Mouse (Mus musculus) spleen, postnatal 4 days (tissue): ENCODE results near the gene Rai2.
"Not testable (repeated sequence)": the region's sequence is repeated elsewhere in the genome, so short reads cannot be mapped to it uniquely, and the experiment has no call there.

ENCODE experiments used
- DNase-seq, 2 experiments: peaks; one replicate each; pipeline ENCODE4 v3.0.0; 2022; ENCODE audit warnings: low spot score in 2 of 2

Rai2 gene

DNA sequence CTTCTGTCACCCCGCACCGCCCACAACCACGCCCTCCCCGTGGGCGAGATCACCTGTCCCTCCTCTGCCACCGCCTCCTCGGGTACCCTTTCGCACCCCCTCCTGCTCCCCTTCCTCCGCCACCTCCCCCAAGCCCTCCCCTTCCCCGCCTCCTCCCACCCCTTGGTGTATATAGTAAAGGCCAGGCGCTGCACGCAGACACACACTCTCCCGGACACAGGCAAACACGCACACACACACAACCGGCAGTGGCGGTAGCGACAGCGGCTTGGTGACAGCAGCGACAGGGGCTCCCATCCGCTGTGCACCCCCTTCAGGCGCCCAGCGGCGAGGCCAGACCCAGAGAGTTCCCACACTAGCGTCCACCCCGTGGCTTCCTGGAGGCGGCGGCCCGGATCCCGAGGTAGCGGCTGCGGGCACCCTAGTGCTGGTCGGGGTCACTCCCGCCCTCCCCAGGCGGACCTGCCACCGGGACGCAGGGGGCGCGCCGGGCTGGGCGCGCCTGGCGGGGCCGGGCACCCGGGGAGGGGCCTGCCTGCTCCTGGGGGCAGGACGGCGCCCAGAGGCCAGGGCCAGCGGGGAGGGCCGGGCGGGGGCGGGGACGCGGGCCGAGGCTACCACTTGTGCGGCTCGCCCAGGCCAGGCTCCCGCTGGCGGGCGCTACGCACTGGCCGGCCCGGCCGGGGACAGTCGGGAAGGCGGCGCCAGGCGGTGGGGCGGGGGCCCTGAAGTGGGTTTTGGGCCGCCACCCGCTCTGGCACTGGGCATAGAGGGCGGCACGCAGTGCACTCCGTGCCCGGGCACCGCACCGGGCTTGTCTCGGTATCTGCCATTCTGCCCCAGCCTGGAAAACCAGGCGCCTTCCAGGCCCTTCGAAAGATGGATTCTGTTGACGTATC, at the start of gene Rai2:
Gene Rai2, plus strand, starts transcription at position 205 of the 899 bp plus-strand sequence.
- DNase-seq, result no peak

DNA sequence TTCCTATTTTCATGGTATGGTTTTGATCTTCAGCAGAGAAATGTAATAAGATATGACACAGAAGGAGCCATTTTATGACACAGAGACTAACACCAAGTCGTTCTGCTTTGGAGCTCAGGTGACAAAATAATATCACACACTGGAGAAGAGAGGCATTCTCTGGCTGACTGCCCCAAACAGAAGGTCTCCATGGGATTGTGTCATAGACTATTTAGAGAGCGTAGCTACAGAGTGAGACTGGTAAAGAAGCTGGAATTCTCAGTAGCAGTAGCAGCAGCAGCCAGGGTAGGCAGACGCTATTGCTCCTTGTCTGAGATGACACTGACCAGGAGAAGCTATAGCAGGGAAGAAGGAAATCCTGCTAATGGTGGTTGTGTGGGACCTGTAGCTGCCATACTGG, 27.5 kb upstream of the Rai2 start:
- no peak for DNase-seq

DNA sequence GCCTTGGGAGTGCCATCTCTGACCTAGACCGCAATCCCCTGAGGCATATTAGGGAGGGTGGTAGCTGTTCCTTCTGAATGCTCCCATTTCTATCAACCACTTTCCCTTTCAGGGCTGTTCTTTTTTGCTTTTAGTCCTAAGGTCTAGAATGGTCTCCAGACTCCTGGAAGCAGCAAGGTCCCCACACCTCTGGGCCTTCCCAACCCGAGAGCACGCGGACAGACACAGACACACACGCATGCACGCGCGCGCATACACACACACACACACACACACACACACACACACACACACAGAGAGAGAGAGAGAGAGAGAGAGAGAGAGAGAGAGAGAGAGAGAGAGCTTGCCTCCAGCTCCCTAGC, 385 bp upstream of the Rai2 start:
- DNase-seq, result no peak

DNA sequence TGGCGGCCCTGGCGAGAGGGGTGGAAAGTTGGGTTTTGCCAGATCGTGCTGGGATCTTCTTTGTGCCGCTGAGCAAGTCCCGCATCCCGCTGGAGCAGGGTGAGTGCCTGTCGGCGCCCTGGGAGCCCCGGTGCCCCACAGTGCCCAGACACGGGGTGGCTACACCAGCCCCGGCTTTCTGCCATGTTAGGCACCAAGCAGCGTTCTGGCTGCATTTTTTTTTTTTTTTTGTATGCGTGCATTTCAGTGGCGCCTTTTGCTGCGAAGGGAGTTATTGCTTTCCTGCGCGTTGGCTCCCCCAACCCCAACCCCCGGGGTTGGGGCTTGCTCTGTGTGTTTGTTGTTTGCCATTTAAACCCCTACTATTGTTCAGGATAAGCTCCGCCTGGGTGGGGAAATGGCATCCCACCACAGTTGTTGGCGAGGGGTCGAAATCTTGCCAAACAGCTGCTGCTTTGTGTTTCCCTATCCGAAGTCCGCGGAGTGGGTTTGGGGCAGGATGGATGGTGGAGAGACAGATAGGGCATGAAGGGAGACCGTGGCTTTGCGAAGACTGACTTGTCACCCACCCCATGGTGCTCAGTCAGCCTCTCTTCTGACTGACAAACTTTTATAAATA, 1.0 kb downstream of the Rai2 start:
- no peak for DNase-seq

DNA sequence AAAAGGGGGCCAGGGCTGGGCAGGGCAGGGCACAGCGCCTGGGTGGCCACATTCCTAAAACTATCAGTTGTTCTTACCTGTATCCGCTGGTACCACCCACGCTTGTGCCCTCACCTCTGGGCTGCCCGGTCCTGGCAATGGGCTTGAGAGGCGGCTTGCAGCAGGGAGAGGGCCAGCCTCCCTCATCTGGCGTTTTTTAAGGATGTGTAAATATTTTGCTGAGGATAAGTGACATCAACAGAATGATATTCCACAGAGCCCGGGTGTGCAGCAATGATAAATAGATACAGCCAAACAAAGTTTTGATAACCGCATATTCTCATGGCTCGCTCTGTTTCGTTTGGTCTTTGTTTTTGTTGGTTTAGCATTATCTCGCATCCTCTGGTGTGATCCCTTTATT, 1.7 kb downstream of the Rai2 start:
- DNase-seq, result no peak

DNA sequence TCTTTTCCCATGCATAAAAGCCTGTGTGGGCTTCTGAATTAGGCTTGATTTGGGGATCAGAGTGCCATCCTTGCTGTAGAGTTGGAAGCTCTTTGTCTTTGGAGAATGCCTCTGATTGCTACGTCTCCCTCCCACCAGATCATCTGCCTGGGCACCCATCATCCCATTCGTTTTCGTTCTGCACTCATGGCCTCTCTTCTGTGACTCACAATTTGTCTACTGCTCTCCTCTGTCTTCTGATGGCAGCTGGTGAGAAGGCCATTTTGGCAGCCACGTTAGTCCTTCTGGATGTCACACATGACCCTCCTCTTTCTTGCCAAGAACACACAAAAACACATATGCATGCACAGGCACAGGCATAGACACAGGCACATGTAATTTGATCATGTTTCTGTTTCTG, 4.2 kb downstream of the Rai2 start:
- no peak for DNase-seq

DNA sequence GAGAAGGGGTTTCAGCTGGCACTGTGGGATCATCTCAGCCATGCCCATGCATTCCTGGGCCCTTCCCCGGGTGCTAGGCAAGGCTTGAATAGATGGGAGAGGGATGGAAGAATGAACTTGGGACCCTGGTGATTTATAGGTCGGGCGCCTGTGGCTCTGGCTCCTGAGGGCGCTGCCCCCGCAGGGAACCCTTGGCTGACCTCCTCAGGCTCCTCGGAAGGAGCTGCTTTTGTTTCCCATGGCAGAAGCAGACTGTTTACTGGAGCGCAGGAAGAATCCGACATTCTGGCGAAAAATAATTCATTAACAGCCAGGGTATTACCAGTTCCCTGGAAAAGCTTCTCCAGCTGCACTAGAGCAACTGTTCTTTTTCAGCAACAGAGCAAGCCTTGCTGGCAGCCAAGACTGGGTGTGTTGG, 6.5 kb downstream of the Rai2 start:
- no peak for DNase-seq

DNA sequence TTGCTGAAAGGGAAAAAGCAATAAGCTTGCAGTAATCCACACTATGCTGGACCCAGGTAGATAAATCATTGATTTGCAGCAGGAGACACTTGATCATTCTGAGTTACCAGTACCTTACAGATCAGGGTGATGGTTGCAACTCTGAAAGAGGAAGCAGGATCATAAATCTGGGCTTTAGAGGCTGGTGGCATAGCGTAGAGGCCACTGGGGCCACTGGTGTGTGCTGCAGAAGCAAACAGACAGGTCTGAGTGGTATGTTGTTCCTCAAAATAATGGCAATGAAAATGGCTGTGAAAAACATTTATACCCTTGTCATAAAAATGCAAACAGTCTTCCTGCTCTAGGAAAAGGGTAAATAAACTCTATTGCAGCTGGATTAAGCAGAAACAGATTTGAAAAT, 9.4 kb downstream of the Rai2 start:
- no peak for DNase-seq

DNA sequence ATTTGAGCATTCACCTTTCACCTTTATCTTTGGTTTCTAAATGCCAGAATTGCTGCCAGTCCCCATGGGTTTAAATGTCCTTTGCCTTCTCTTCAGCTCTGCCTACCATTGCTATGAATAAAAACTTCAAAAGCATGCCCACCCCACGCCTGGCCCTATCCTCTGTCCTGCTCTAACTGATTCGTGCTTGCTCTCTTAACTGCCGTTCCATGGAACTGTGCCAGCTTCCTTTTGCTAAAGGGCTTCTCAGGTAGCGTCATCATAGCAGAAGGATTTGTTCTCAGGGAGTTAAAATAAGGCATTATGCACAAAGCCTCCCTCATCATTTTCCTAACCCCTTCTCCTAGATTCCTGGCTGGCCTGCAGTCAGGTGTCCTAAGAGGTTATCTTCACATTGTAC, 11.6 kb downstream of the Rai2 start:
- no peak for DNase-seq

DNA sequence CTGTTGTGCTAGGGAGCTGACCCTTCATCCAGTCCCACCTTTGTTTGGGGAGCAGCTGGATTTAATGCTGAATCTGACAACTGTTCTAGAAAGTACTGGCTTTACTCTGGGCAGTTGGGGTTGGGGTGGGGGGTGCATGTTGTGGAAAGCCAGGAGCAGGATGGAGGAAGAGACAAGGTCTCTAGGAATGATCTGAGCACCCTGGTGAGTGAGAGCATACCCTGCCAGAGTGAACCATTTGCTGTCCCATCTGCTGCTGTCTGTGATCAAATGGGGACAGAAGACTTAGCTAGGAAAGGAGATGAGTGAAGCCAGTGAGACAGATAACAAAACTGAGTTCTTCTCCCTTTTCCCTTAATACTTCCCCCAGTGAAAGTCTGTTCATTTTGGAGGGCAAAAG, 13.2 kb downstream of the Rai2 start:
- DNase-seq, result no peak

DNA sequence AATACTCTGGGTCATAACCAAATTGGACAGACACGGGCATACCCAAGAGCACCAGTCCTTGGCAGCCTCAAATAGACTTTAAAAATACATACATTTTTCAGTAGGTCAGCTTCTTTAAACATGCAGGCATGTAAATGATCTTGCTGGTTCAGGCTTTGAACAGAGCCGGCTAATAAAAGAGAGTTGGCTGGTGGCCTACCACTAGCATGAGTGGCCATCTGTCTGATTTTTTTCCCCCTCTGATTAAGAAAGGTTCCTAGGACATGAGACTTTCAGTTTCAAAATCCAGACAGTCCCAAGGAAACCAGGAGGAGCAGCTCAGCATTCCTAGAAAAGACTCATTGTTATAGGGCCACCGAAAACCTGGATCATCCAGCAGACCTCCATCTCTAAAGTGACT, 15.0 kb downstream of the Rai2 start:
- no peak for DNase-seq

DNA sequence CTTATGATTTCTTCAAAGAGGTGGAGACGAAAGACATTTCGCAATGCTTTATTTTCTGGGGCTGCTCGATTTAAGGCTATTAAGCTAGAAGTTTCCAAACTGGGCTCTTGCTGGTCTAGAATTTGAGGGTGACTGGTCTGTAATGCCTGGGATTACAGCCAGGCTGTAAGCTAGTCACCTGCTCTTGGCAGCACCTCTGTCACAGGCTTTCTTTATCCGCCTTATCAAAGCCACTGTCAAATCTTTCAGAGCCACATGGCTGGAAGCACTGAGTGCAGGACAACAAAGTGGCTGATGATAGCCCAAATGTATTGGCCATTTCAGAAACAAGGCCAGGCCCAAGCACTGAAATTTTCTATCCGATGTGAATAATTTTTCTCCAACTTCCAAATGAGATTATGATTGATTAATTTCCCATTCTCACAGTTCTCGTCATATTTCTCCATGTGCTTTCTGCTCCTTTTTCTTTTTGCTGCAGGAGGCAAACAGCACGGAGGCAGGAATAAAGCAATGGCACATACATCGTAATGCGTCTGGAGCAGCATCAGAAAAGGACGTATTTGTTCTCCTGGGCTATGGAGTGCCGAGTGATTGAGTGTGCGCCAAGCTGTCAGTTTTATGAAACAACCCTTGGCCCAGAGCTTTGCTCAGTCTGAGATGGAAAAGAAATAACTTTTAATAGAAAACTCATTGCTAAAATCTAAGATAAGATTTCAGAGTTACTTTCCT, 16.9 kb downstream of the Rai2 start:
- DNase-seq, result no peak

DNA sequence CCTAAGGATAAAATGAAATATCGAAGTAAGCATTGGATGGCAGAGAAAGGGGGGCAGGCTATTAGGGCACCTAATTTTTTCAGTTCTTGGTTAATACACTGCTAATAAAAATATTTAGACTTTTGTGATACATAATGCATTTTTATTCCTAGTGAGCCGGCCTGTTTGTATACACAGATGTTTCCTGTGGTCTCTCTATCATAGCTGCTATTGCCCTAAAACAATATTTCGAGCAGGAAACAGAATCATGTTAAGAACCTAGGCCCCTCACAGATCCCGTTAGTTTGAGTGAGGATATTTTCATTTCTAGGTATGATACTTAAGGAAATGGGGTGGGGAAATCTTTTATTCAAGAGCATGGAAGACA, 17.4 kb downstream of the Rai2 start:
- DNase-seq, result no peak

DNA sequence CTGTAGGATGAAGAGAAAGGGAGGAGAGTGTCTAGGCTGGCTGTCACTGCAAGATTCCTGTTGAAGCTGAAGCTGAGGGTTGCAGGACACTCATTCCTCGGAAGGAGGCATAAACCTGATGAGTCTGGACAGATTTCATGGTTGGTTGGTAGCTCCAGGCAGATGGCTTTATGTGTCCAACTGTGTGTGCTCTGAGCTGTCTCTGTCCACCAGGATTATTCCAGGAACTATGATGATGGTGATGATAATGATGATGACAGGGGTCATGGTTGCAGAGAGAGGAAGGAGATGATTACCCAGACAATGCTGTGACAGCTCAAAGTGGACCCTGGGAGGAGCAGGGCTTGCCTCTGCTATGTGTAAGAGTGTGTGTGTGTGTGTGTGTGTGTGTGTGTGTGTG, 22.5 kb downstream of the Rai2 start:
- DNase-seq, result no peak

DNA sequence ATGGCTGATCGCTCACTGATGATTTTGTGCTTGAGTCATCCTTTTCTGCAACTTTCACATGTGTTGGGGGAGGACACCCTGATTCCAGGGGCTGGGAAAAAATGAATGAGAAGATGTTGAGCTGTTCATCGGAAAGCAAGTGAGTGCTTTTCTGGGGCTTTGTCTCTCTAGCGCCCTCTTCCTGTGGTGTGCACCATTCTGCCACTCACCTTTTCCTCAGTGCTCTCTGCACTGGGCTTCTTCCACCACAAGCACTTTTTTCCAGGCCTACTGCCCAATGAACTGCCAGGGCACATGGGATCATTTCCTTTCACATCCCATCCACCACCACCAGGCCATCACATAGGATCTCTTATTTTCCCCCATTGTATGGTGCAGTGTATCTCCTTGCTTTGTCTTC, 26.2 kb downstream of the Rai2 start:
- DNase-seq, result no peak

DNA sequence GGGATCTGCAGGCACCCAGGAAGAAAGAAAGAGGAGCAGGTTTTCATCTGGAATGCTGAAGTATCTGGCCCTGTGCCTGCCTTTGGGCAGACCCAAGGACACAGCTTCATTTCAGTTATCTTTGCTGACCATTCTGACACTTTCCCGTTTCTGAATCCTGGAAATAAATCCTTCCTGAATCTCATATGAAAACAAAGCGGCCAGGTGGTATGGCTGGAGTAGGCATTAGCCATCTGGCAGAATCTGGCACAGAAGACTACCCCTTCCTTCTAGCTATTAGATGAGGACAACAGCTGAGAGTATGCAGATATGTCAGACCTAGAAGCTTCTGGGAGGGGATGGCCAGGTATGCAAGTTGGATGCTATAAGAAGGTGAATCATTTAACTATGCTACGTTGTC, 28.4 kb downstream of the Rai2 start:
- DNase-seq, result no peak

DNA sequence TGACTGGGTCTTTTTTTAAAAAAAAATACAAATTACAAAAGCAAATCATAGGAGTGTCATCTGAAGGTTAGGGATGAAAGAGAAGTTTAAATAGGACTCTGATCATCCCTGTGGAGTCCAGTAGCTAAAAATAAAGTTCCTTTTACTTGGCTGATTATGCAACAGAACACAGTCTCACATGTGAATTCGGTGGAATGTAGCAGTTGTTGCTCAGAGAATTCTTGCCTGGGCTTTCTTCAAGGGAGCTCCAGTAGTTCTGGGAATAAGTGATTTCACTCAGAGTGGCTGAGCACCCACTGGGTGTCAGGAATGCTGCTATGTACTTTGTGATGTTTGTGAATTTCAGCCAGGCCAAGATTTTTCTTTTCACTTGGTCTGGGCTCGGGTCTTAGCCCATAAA, 30.5 kb downstream of the Rai2 start:
- no peak for DNase-seq

DNA sequence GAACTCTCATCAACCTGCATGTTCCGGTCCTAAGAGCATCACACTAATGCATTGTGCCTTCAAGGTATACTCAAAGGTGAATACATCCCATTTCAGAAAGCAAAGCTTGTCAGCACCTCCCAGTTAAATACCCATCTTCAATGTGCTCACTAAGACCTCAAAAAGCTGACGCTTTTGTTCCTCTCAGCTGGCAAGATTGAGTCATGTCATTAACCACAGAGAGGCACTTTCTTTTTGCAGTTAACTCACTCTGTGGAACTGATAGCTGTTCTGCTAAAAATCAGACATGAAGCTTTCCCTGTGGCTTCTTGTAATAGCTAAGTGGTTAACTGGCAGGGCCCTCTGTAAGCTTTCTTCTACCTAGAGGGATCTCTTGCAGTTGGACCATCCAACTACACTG, 36.6 kb downstream of the Rai2 start:
- DNase-seq, result no peak

DNA sequence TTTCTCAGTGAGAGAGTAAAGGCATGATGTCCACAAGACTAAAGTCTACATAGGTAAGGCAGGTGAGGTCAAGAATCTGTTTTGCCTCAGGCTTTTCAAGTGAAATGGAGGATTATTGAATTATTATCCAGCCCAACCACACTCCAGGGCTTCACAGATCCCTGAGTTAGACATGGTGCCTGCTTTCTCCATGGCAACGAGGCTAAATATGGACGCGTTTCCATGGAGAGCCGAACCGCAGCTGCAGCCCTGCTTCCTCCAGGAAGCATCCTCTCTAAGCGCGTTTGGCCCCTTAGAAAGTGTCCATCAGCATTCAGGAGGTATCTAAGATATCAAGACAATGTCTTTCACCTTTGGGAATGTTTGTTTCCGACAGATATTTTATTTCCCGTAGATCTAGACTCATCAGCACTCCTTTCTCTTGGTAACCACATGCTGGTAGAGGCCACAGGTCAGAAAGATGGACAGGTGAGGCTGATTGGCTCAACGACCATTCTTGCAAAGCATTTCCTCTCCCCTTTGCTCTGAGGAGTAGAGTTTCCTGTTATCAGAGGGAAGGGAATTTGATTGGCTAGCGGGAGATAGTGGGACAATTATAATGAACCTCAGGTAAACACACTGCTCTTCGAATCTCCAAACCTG, 59.6 kb downstream of the Rai2 start:
- DNase-seq, result no peak

DNA sequence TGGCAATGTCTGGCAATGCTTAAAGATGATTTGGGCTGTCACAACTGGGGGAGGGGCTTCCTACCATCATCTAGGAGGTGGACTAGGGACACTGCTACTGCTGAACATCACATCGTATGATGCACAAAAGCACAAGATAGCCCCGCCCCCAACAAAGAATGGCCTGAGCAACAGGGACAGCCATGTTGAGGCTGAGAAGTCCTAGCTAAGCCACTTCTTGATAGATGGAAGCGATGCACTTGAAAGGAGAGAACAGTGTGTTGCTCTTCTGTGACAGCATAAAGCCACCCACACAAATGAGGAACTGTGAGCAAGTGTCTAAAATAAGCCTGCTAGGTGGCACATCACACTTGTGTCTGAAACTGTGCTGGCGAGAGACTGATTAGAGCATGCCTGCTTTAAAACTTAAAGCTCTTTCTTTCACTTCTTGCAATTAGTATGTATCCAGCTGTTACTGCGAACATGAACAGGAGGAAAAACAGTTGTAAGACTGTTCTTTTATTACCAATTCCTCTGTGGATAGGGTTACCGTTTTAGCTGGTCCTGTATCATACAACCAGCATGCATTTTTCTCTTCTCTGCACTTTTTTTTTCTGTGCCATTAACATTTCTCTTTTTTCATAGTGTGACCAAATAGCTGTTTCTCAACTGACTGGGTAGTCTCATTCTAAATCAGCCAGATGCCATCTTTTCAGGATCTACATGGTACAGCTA, 63.6 kb downstream of the Rai2 start:
- no peak for DNase-seq

DNA sequence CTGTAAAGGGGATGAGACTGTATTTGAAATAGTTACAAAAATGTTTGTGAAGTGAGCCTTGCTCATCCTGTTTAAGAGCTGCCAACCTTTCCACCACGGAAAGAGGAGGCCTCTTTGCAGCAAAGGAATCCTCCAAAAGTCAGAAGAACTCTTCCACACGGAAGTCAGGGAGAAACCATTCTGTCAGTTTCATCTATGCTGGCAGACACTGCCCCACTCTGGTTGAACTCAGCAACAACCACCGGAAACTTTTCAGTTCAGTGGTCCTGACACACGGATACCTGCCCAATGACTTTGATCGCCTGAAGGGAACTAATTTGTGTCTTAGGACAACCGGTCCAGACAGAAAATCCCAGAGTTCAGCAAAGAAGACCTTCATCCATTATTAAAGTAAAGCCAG, 73.3 kb downstream of the Rai2 start:
- no peak for DNase-seq

DNA sequence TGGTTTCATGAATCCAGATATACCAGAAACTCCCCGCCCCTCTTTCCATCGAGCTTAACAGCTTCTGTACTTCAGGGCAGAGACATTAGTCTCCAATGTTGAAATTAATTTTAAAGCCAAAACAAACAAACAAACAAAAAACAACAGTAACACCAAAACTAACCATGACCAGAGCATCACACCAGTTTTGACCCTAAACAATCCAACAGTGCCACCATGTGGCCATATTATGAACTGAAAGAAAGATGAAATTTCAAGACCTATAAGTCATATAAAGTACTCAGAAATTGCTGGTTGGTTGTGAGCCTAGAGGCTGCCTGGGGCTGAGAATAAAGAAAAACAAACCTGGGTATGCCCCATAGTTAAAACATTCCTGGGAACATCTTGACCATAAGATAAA, 109.3 kb downstream of the Rai2 start:
- not testable (repeated sequence) for DNase-seq
